Mouse (Mus musculus): ENCODE measurements around the gene Gm20388.

The Gm20388 gene

GRCm38 (mm10) chr8:120828279-120828678, 917.6 kb downstream of the Gm20388 start:
- DNase-seq = peak; percentile 61

DNA sequence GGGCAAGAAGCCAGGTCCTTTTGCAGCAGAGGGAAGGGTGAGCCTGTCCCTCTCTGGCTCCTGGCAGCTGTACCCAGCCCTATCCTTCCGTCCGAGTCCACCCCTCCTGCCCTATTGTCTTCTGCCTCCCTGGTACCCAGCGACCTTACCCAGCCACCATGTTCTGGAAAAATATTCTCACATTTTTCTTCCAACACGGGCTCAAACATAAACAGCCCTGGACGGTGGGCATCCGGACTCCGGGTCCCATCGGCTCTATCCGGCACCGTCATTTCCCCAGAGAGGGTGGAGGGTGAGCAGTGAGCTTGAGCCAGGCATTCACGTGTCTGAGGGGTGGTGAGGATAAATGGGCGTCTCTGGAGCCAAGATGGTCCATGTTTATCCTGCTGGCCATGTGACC, 920.0 kb downstream of the Gm20388 start:
- peak; percentile 74 for DNase-seq

GRCm38 (mm10) chr8:120832022-120832421, 921.4 kb downstream of the Gm20388 start:
- DNase-seq = peak; percentile 65

DNA sequence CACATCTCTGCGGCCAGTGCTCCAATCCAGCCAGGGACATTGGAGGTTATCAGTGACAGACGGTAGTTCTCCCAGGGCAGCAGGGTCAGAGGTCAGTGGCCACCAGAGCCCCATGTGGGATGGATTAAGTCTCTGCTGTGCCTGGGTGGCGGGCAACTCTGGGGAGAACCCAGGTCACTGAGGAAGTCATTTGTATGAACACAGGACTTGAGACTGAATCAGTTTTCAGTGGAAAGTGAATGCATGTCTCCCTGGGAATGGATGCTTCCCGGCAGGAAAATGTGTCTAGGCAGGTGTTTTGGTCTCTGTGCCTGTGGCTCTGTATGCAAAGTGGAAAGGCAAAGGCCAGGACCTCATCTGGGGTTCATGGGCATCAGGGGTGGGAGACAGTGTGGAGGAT, 922.6 kb downstream of the Gm20388 start:
- no peak for DNase-seq

GRCm38 (mm10) chr8:120839031-120839430, 928.4 kb downstream of the Gm20388 start:
- no peak for DNase-seq

DNA sequence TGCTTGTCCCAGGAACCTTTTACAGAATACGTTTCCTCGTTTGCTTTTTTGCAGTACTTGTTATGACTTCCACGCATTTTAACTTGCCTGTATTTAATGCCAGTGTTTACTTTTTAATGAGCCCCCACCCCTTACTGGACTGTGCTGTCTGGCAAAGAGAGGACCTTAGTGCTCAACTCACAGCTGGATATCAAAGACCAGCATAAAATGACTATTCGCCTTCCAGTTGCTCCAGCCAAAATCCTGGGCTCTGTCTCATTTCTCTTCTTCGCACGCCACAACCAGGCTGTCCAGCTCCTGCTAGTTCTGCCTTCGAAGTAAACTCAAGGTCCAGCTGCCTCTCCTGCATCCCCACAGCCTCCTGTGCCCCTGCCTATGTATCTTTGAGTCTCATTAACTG, 932.4 kb downstream of the Gm20388 start:
- DNase-seq = no peak

DNA sequence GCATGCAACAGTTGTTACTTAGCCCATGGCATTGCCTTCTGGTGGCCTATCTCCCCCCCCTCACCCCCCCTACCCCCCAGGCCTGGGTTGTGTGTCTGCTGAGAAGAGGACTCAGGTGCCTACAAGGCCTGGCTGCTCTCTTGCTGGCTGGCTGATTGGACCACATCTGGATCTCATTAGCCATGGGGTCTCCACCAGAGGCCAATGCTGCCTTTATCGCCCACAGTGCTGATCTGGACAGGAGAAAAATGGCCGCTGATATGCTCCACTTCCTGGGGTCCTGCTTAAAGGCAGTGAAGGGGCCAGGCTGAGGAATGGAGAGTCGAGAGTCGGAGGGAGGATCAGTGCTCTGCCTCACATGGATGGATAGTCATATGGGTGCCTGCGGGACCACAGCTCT, 935.4 kb downstream of the Gm20388 start:
- no peak for DNase-seq

DNA sequence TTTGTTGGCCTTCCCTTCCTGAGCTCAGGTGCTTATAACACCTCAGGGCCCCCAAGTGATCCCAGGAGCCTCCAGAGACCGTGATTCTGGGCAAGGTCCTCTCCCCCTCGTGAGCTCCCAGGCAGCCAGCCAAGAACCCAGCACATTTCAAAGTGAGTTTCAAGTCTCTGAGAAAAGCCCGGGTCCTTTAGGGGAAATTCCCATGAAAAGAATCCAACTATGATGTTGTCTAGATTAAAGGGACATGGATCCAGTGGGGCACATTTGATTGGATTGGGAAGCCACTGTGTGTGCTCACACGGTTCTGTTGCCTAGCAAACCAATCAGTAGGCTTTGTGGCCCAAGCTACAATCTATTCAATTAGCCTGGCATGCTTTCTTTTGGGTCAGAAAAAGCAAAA, 936.6 kb downstream of the Gm20388 start:
- peak; percentile 15 for DNase-seq

DNA sequence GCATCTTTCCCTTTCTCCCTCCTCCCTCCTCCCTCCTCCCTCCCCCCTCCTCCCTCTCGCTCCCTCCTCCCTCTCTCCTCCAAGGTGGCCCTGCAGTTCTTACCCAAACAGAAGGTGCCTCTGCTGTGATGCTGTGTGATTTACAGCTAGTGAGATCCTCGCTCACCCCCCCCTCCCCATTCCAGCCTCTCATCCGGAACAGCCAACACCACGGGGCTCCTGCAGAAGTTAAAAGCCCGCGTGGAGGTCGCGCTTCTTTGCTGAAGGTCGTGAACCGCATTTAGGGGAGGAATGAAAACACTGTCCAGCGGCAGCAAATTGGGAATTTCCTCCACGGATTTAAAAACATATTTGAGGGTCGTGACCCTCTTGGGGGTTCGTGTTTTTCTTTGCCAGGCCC, 937.1 kb downstream of the Gm20388 start:
- no peak for DNase-seq

DNA sequence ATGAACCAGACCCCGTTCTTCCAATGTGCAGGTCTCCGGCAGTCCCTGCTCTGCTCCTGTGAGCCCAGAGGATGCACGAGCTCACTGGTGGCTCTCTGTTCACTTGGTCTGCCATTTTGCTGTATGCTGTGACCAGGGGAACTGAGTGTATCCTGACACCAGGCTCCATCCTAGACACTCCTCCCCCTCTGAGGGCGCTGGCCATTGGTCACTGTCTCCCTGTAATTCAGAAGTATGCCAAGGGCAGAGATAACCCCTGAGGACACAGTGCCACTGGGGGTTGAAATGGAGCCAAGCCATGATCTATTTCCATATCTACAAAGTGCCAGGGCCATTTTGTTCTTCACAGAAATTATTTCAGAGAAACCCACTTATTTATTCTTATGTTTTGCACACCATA, 937.8 kb downstream of the Gm20388 start:
- DNase-seq = no peak

DNA sequence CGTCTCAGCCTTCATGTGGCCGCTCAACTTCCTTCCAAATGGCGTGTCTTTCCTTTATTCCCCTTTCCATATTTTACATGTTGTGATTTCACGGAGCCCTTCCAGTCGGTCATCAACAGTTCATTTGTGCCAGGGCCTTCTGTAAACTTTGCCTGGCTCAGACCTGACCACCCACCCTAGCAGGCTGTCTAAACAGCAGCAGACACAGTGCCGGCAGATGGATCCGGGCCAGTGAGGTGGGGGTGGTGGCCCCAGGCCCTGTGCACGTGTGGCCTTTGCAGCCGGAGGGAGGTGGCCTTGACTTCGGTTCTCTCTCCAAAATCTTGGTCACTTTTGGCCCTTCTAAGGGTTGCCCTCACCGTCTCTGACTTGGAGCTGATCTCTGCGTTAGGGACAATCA, 940.8 kb downstream of the Gm20388 start:
- no peak for DNase-seq

- DNase-seq = no peak
Measured at GRCm38 (mm10) chr8:120859881-120860280, 949.2 kb downstream of the Gm20388 start.

- DNase-seq = no peak
Measured at GRCm38 (mm10) chr8:120860423-120861126, 949.9 kb downstream of the Gm20388 start.

GRCm38 (mm10) chr8:120863683-120864082, 953.0 kb downstream of the Gm20388 start:
- no peak for DNase-seq

GRCm38 (mm10) chr8:120867386-120867785, 956.7 kb downstream of the Gm20388 start:
- DNase-seq = no peak

GRCm38 (mm10) chr8:120872661-120873060, 962.0 kb downstream of the Gm20388 start:
- no peak for DNase-seq

GRCm38 (mm10) chr8:120876010-120876918, 965.6 kb downstream of the Gm20388 start:
- DNase-seq = peak; percentile 60

GRCm38 (mm10) chr8:120877005-120877404, 966.4 kb downstream of the Gm20388 start:
- DNase-seq = no peak

DNA sequence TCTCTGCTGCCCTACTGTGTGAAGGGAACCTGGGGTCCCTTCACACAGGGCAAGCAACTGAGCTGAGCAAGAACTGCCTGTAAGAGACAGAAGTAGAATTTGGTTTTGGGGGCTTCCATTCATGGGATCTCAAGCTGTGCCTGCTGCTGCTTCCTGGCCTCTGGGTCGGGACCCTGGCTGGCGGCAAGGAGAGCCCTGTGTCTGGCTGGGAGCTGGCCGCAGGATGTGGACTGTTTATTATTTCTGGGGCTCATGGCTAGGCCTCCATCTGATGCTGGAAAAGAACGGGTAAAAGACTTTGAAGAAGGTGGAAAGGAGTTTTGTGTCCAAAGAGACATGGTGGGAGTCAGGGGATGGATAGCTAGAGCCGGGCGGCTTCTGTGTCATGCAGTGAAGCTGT, 969.3 kb downstream of the Gm20388 start:
- DNase-seq = no peak

DNA sequence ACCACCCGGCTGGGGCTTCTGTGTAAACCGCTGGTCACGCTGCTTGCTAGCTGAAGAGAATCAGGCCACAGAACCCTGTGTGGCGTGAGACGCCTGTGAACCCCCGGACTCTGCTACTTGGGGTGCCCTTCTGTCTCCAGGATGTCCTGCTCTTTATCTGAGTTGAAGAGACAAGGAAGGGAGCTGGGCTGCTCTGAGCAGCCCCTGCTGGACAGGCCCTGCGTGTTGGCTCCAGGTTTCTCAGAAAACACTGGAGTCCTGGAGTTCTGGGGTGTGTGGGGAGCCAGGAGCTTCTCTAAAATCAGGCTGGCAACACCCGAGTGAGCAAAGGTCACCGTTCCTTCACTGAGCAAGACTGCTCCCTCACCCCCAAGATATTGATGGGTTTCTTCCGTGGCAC, 971.0 kb downstream of the Gm20388 start:
- DNase-seq = no peak

DNA sequence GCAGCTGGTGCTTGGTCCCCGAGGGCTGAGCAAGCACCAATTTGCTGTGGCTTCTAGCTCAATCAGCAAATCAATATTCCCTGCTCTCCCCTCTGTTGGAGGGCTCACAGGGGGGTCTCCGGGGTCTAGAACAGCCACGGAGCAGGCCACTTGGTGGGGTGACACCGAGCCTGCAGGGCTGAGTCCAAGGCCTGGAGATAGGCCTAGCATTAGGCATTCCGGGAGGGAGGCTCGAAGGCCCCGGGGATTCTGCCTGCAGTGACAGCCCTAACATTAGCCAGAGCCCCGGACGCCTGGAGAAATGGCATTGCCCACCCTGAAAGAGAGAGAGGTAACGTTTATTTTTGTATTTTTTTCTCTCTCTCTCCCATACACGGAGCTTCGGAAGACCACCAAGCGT, 972.0 kb downstream of the Gm20388 start:
- DNase-seq = no peak

DNA sequence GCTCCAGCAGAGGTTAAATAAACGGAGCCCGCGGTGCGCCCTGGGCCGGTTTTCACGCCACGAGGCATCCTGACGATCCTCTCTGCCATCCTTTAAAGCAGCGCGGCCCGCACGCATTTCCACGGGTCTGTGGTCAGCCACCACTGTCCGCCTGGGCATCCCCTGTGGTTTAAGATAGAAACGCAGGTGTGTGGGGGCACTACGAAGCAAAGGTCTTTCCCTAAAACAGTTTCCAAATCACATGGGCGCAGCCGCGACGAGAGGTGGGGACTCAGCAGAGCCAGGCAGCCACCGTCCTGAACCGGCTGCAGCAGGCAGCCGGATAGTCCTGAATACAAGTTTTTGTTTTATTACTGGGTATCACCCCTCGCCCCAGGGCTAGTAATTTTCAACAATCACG, 972.7 kb downstream of the Gm20388 start:
- DNase-seq = no peak

DNA sequence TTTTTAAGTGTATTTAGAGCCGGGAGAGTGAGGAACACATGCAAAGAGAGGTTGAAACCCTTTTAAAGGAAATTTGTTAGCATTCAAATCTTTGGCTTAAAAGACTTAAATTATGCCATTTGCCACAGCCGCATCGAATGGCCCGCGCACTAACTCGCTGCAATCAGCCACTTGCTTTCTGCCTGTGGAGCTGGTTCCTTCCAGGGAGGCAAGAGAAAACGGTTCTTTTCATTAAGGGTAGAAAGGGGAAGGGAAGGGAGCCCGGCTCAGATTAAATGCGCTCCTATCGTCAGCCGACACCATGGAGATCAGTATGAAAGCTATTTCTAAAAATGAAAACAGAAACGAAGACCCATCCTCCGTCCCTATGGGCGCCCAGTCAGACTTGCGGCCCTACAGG, 973.2 kb downstream of the Gm20388 start:
- DNase-seq = no peak

DNA sequence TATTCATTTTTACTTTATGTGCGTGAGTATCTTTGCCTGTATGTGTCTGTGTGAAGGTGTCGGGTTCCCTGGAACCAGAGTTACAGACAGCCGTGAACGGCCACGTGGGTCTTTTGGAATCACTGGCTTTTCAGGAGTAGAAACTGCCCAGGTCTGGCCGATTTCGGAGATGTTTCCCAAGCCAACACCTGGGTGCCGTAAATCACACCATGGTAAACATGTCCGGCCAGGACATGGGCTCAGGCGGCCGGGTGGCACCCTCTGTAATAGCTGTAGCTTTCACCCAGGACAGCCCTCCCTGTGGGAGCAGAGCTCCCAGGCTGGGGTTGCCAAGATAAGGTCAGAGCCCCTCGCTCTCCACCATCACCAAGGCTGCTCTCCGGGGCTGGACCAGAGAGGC, 974.2 kb downstream of the Gm20388 start:
- no peak for DNase-seq
